Mouse (Mus musculus): ENCODE data around the gene Slc12a7. TPM values are rescaled to one million over a fixed set of nuclear protein-coding genes. Genes with fewer than 3 reads are reported as not detected.

The Slc12a7 gene
- polyA plus RNA-seq, 1 experiment from 2014 or later: 40.6 TPM

GRCm38 (mm10) chr13:73835791-73836190 is 102.9 kb downstream of the Slc12a7 start:
- Histone ChIP-seq H3K9ac (no peak overlapping the region), H3K4me3 (replicated peaks) (no peak overlapping the region), H3K36me3 (replicated peaks) (no peaks in the 10 kb centered on the region), H3K27me3 (no peaks in the 10 kb centered on the region), H3K4me2 (no peak overlapping the region), H3K27ac (no peak overlapping the region), H3K4me1 (peaks cover 7% of the 10 kb centered on the region; the same call in 1 of the 2 replicates), H3K9me3 (no peaks in the 10 kb centered on the region)
- no peak for ATAC-seq (ENCODE audit: low FRiP score)
- WGBS: 72% methylated on average over 4 of the region's 4 CpGs

GRCm38 (mm10) chr13:73836491-73836890 is 103.6 kb downstream of the Slc12a7 start:
- Histone ChIP-seq H3K4me3 (replicated peaks) (no peak overlapping the region), H3K27me3 (no peaks in the 10 kb centered on the region), H3K4me2 (no peak overlapping the region), H3K27ac (no peak overlapping the region), H3K9ac (no peak overlapping the region), H3K9me3 (no peaks in the 10 kb centered on the region), H3K4me1 (peaks cover 7% of the 10 kb centered on the region; the same call in 1 of the 2 replicates), H3K36me3 (replicated peaks) (no peaks in the 10 kb centered on the region)
- 91% methylated on average over 6 of the region's 6 CpGs for WGBS
- no peak for ATAC-seq (ENCODE audit: low FRiP score)

GRCm38 (mm10) chr13:73837708-73838107 is 104.8 kb downstream of the Slc12a7 start:
- no peak overlapping the region for H3K4me3 ChIP-seq (replicated peaks)
- H3K4me1 ChIP-seq: peaks cover 7% of the 10 kb centered on the region; the same call in 1 of the 2 replicates
- no peaks in the 10 kb centered on the region for H3K27me3 ChIP-seq
- no peak overlapping the region for H3K9ac ChIP-seq
- H3K9me3 ChIP-seq: no peaks in the 10 kb centered on the region
- H3K4me2 ChIP-seq: no peak overlapping the region
- no peak for ATAC-seq (ENCODE audit: low FRiP score)
- H3K36me3 ChIP-seq (replicated peaks): no peaks in the 10 kb centered on the region
- H3K27ac ChIP-seq: no peak overlapping the region
- WGBS: 86% methylated on average over 8 of the region's 8 CpGs

- H3K9me3 ChIP-seq: no peaks in the 10 kb centered on the region
- no peak overlapping the region for H3K27ac ChIP-seq
- no peak overlapping the region for H3K4me3 ChIP-seq (replicated peaks)
- no peak for ATAC-seq (ENCODE audit: low FRiP score)
- no peaks in the 10 kb centered on the region for H3K27me3 ChIP-seq
- H3K9ac ChIP-seq: no peak overlapping the region
- H3K36me3 ChIP-seq (replicated peaks): no peaks in the 10 kb centered on the region
- 82% methylated on average over 11 of the region's 11 CpGs for WGBS
- no peak overlapping the region for H3K4me2 ChIP-seq
- peaks cover 7% of the 10 kb centered on the region; the same call in 1 of the 2 replicates for H3K4me1 ChIP-seq
Measured at GRCm38 (mm10) chr13:73839137-73839548, 106.2 kb downstream of the Slc12a7 start.

- Histone ChIP-seq H3K36me3 (replicated peaks) (no peaks in the 10 kb centered on the region), H3K27me3 (0 out of 2 replicates have a peak, but pooled peaks cover 2% of the 10 kb centered on the region), H3K4me2 (no peak overlapping the region), H3K9ac (no peak overlapping the region), H3K4me3 (replicated peaks) (no peak overlapping the region), H3K4me1 (peaks cover 7% of the 10 kb centered on the region; the same call in 1 of the 2 replicates), H3K9me3 (no peaks in the 10 kb centered on the region), H3K27ac (no peak overlapping the region)
- ATAC-seq (ENCODE audit: low FRiP score): no peak
- 82% methylated on average over 4 of the region's 4 CpGs for WGBS
Measured at GRCm38 (mm10) chr13:73839740-73840139, 106.8 kb downstream of the Slc12a7 start.

- Histone ChIP-seq H3K9me3 (no peaks in the 10 kb centered on the region), H3K4me1 (peaks cover 12% of the 10 kb centered on the region), H3K4me2 (no peak overlapping the region), H3K36me3 (replicated peaks) (no peaks in the 10 kb centered on the region), H3K27ac (no peak overlapping the region), H3K27me3 (peaks cover 28% of the 10 kb centered on the region), H3K4me3 (replicated peaks) (no peak overlapping the region), H3K9ac (no peak overlapping the region)
- ATAC-seq (ENCODE audit: low FRiP score): no peak
Measured at GRCm38 (mm10) chr13:73842696-73843095, 109.8 kb downstream of the Slc12a7 start.

GRCm38 (mm10) chr13:73846589-73847464 is 113.9 kb downstream of the Slc12a7 start:
- under 1% methylated on average over 57 of the region's 65 CpGs for WGBS
- Histone ChIP-seq H3K27me3 (peaks cover 40% of the 10 kb centered on the region), H3K9ac (peak overlapping the region; percentile 67), H3K4me3 (replicated peaks) (peak overlapping the region; percentile 62), H3K4me1 (peaks cover 9% of the 10 kb centered on the region; the same call in 1 of the 2 replicates), H3K36me3 (replicated peaks) (no peaks in the 10 kb centered on the region), H3K4me2 (peak overlapping the region; percentile 91), H3K9me3 (no peaks in the 10 kb centered on the region), H3K27ac (no peak overlapping the region)
- peak; percentile 78 for ATAC-seq (ENCODE audit: low FRiP score)

- peak within 1 kb of the TSS; percentile 67 for H3K9ac ChIP-seq
- H3K27ac ChIP-seq: no peak within 1 kb of the TSS
- H3K4me2 ChIP-seq: peak within 1 kb of the TSS; percentile 91
- H3K36me3 ChIP-seq (replicated peaks): no peaks in the 10 kb centered on the region
- peak; percentile 92 for ATAC-seq (ENCODE audit: low FRiP score)
- peaks cover 40% of the 10 kb centered on the region for H3K27me3 ChIP-seq
- under 1% methylated on average over 38 of the region's 38 CpGs for WGBS
- peak within 1 kb of the TSS; percentile 62 for H3K4me3 ChIP-seq (replicated peaks)
- H3K4me1 ChIP-seq: peaks cover 9% of the 10 kb centered on the region; the same call in 1 of the 2 replicates
- no peaks in the 10 kb centered on the region for H3K9me3 ChIP-seq
Measured at GRCm38 (mm10) chr13:73847465-73847836, 114.6 kb downstream of the Slc12a7 start, which contains the start of gene Nkd2. TSS of gene Nkd2 (minus strand) at chr13:73847631.

Other genes with a start within 250 kb of the Slc12a7 start
- gene Slc6a3, start 196.3 kb upstream of the Slc12a7 start, polyA plus RNA-seq (2016; fragmentation: Nextera tagmentation; extraction: Ambion mirVana): 0.15 TPM in 1 of 2 replicates, not detected in the other
- gene Clptm1l, start 129.1 kb upstream of the Slc12a7 start, polyA plus RNA-seq (2016; fragmentation: Nextera tagmentation; extraction: Ambion mirVana): 103 and 108 TPM in 2 replicates
- gene Tert, start 106.2 kb upstream of the Slc12a7 start, polyA plus RNA-seq (2016; fragmentation: Nextera tagmentation; extraction: Ambion mirVana): 6.9 and 8.0 TPM in 2 replicates
- gene Slc6a18, start 55.1 kb upstream of the Slc12a7 start, polyA plus RNA-seq (2016; fragmentation: Nextera tagmentation; extraction: Ambion mirVana): not detected in 2 replicates
- gene Slc6a19, start 28.2 kb upstream of the Slc12a7 start, polyA plus RNA-seq (2016; fragmentation: Nextera tagmentation; extraction: Ambion mirVana): 0.06 and 0.22 TPM in 2 replicates
- gene Nkd2, start 114.5 kb downstream of the Slc12a7 start, polyA plus RNA-seq (2016; fragmentation: Nextera tagmentation; extraction: Ambion mirVana): 7.9 and 8.8 TPM in 2 replicates
- gene Trip13, start 204.7 kb downstream of the Slc12a7 start, polyA plus RNA-seq (2016; fragmentation: Nextera tagmentation; extraction: Ambion mirVana): 45.3 and 47.2 TPM in 2 replicates
- gene Brd9, start 204.7 kb downstream of the Slc12a7 start, polyA plus RNA-seq (2016; fragmentation: Nextera tagmentation; extraction: Ambion mirVana): 77.5 and 82.6 TPM in 2 replicates
- not detected in 2 replicates for gene Zdhhc11, start 230.8 kb downstream of the Slc12a7 start, polyA plus RNA-seq (2016; fragmentation: Nextera tagmentation; extraction: Ambion mirVana)